Mouse (Mus musculus) effector memory CD4-positive, alpha-beta T cell, adult 7 months (primary cell): Measurements from ENCODE around the gene Gm4952. TPM values are rescaled to one million over a fixed set of nuclear protein-coding genes. Genes with fewer than 3 reads are reported as not detected.

Experiments
- polyA plus RNA-seq: library from polyadenylated mRNA; unstranded; fragments of 100-300 nt; shearing (Covaris generic); gene quantifications from one replicate; pipeline ENCODE4 v1.2.1, GENCODE M21; 2017

Gene Gm4952
- not detected for polyA plus RNA-seq

GRCm38 (mm10) chr19:12599674-12600073, at the start of gene Gm4952:
Gene Gm4952 (plus strand): TSS chr19:12599974.

DNA sequence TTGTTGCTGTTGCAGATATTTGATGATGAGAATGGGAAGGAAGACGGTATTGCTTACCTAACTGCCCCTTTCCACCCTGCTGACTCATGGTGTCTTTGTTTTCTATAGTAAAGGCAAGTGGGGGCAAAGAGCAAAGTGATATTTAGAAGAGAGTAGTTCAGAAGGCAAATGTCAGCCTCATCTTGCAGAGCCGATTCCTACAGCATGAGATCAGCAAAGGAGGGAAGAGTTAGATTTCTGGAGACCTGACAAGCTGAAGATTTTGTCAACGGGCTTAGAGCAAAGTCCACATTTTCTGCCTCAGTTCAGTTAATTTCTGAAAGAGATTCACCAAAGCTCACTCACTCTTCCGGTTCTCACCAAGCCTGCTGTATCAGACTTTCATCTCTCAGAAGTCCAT, 33.4 kb downstream of the Gm4952 start, which contains the start of gene Glyat:
Glyat (plus strand) TSS at position 133 of the 400 bp plus-strand sequence.

DNA sequence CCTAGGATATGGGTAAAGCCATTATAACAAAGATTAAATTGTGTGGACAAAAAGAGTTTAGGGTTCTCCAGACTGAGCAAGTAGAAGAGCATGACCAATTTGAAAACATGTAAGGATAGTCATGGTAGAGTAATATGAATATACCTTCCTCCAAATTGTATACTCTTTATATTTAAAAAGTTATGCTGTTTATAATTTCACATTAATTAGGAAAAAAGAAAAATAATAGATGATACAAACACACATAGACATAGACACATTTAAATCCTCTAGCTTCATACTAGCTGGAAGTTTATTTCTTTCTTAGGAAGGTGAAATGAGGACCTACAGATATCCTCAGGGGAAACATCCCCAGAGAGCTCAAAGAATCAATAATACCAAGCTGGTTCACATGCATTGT, 70.4 kb downstream of the Gm4952 start, which contains the start of gene Olfr1442:
Olfr1442 (plus strand) TSS at position 301 of the 400 bp plus-strand sequence.

GRCm38 (mm10) chr19:12677812-12678211, 78.0 kb downstream of the Gm4952 start, which contains the start of gene Olfr1443:
Gene Olfr1443 (plus strand): TSS chr19:12678112.

Other genes starting within 250 kb of the Gm4952 start
- gene Olfr1440, start 212.7 kb upstream of the Gm4952 start, polyA plus RNA-seq: 0.26 TPM
- not detected for gene Olfr1441, start 182.5 kb upstream of the Gm4952 start, polyA plus RNA-seq
- 0.26 TPM for gene Pfpl, start 172.1 kb upstream of the Gm4952 start, polyA plus RNA-seq
- not detected for gene Mpeg1, start 139.2 kb upstream of the Gm4952 start, polyA plus RNA-seq
- gene Dtx4, start 98.5 kb upstream of the Gm4952 start, polyA plus RNA-seq: 31.1 TPM
- 26.0 TPM for gene Fam111a, start 54.2 kb upstream of the Gm4952 start, polyA plus RNA-seq
- not detected for gene Glyat, start 33.3 kb downstream of the Gm4952 start, polyA plus RNA-seq
- 0.16 TPM for gene Olfr1442, start 70.5 kb downstream of the Gm4952 start, polyA plus RNA-seq
- not detected for gene Olfr1443, start 78.1 kb downstream of the Gm4952 start, polyA plus RNA-seq
- not detected for gene Keg1, start 95.8 kb downstream of the Gm4952 start, polyA plus RNA-seq
- gene Cntf, start 165.7 kb downstream of the Gm4952 start, polyA plus RNA-seq: not detected
- 18.8 TPM for gene Zfp91, start 196.2 kb downstream of the Gm4952 start, polyA plus RNA-seq
- gene Lpxn, start 196.2 kb downstream of the Gm4952 start, polyA plus RNA-seq: 375 TPM
- gene Gm5244, start 246.7 kb downstream of the Gm4952 start, polyA plus RNA-seq: not detected